Mouse (Mus musculus): ENCODE results near the gene 4930519G04Rik. TPM values are rescaled to one million over a fixed set of nuclear protein-coding genes. Genes with fewer than 3 reads are reported as not detected.
"Not testable (repeated sequence)": the region's sequence is repeated elsewhere in the genome, so short reads cannot be mapped to it uniquely, and the experiment has no call there.

The 4930519G04Rik gene
- total RNA-seq, 2 experiments from 2014 or later, result not detected

GRCm38 (mm10) chr5:114858582-114858981 lies 5.1 kb downstream of the 4930519G04Rik start, which contains the start of gene Gm9936:
Gene Gm9936, minus strand, starts transcription at chr5:114858682.
- intact Hi-C loops (cut with DNase I), result no loop called here
- Histone ChIP-seq H3K4me3 (peak within 1 kb of the TSS; percentile 50), H3K27ac (no peak within 1 kb of the TSS)
- DNase-seq, result peak; percentile 6
- TF ChIP-seq CTCF (IDR thresholded peaks at IDR 0.05), result no peak

GRCm38 (mm10) chr5:114859253-114859652 lies 5.8 kb downstream of the 4930519G04Rik start:
- TF ChIP-seq CTCF (IDR thresholded peaks at IDR 0.05), result peak; percentile 80
- peak; percentile 73 for DNase-seq
- H3K4me3 ChIP-seq, result peak overlapping the region; percentile 50
- no peak overlapping the region for H3K27ac ChIP-seq
- intact Hi-C loops (cut with DNase I), result no loop called here

GRCm38 (mm10) chr5:114861730-114862129 lies 8.3 kb downstream of the 4930519G04Rik start:
- no peak for DNase-seq
- TF ChIP-seq CTCF (IDR thresholded peaks at IDR 0.05), result no peak
- Histone ChIP-seq H3K4me3 (no peak overlapping the region), H3K27ac (no peak overlapping the region)
- intact Hi-C loops (cut with DNase I), result no loop called here

- no peak for TF ChIP-seq CTCF (IDR thresholded peaks at IDR 0.05)
- intact Hi-C loops (cut with DNase I), result no loop called here
- H3K27ac ChIP-seq, result no peak overlapping the region
- no peak for DNase-seq
- H3K4me3 ChIP-seq, result no peak overlapping the region
Measured at GRCm38 (mm10) chr5:114864813-114865212, 11.3 kb downstream of the 4930519G04Rik start.

GRCm38 (mm10) chr5:114865279-114865678 lies 11.8 kb downstream of the 4930519G04Rik start:
- intact Hi-C loops (cut with DNase I), result no loop called here

GRCm38 (mm10) chr5:114875858-114876257 lies 22.4 kb downstream of the 4930519G04Rik start:
- DNase-seq, result no peak

More at GRCm38 (mm10) chr5:114865279-114865678, 11.8 kb downstream of the 4930519G04Rik start:
- no peak overlapping the region for H3K4me3 ChIP-seq
- no peak overlapping the region for H3K27ac ChIP-seq
- DNase-seq, result no peak
- TF ChIP-seq CTCF (IDR thresholded peaks at IDR 0.05), result no peak

GRCm38 (mm10) chr5:114876331-114876730 lies 22.9 kb downstream of the 4930519G04Rik start:
- no peak for DNase-seq
- Histone ChIP-seq H3K27ac (no peak overlapping the region), H3K4me3 (no peak overlapping the region)
- intact Hi-C loops (cut with DNase I), result no loop called here
- no peak for TF ChIP-seq CTCF (IDR thresholded peaks at IDR 0.05)

More at GRCm38 (mm10) chr5:114875858-114876257, 22.4 kb downstream of the 4930519G04Rik start:
- H3K27ac ChIP-seq, result no peak overlapping the region
- intact Hi-C loops (cut with DNase I), result no loop called here
- H3K4me3 ChIP-seq, result no peak overlapping the region
- TF ChIP-seq CTCF (IDR thresholded peaks at IDR 0.05), result peak; percentile 30; the same call in 1 of the 2 replicates

- intact Hi-C loops (cut with DNase I), result no loop called here
- TF ChIP-seq CTCF (IDR thresholded peaks at IDR 0.05), result no peak
- no peak overlapping the region for H3K4me3 ChIP-seq
- no peak for DNase-seq
- no peak overlapping the region for H3K27ac ChIP-seq
Measured at GRCm38 (mm10) chr5:114877487-114877886, 24.0 kb downstream of the 4930519G04Rik start.

GRCm38 (mm10) chr5:114879399-114879798 lies 25.9 kb downstream of the 4930519G04Rik start:
- TF ChIP-seq CTCF (IDR thresholded peaks at IDR 0.05), result no peak
- Histone ChIP-seq H3K27ac (no peak overlapping the region), H3K4me3 (no peak overlapping the region)
- intact Hi-C loops (cut with DNase I), result no loop called here
- no peak for DNase-seq

GRCm38 (mm10) chr5:114882319-114882718 lies 28.9 kb downstream of the 4930519G04Rik start:
- DNase-seq; H3K4me3 ChIP-seq; intact Hi-C loops (cut with DNase I); H3K27ac ChIP-seq: not testable (repeated sequence)

GRCm38 (mm10) chr5:114883022-114883421 lies 29.6 kb downstream of the 4930519G04Rik start:
- TF ChIP-seq CTCF (IDR thresholded peaks at IDR 0.05), result no peak
- intact Hi-C loops (cut with DNase I), result no loop called here
- Histone ChIP-seq H3K27ac (no peak overlapping the region), H3K4me3 (no peak overlapping the region)
- no peak for DNase-seq

GRCm38 (mm10) chr5:114886801-114887200 lies 33.3 kb downstream of the 4930519G04Rik start:
- intact Hi-C loops (cut with DNase I), result no loop called here

GRCm38 (mm10) chr5:114888995-114889394 lies 35.5 kb downstream of the 4930519G04Rik start:
- TF ChIP-seq CTCF (IDR thresholded peaks at IDR 0.05), result no peak
- H3K27ac ChIP-seq, result no peak overlapping the region
- DNase-seq, result no peak
- intact Hi-C loops (cut with DNase I), result no loop called here
- no peak overlapping the region for H3K4me3 ChIP-seq

More at GRCm38 (mm10) chr5:114886801-114887200, 33.3 kb downstream of the 4930519G04Rik start:
- Histone ChIP-seq H3K4me3 (no peak overlapping the region), H3K27ac (no peak overlapping the region)
- no peak for DNase-seq
- TF ChIP-seq CTCF (IDR thresholded peaks at IDR 0.05), result no peak

GRCm38 (mm10) chr5:114895542-114895941 lies 42.1 kb downstream of the 4930519G04Rik start:
- no peak for TF ChIP-seq CTCF (IDR thresholded peaks at IDR 0.05)
- intact Hi-C loops (cut with DNase I), result no loop called here
- Histone ChIP-seq H3K4me3 (no peak overlapping the region), H3K27ac (no peak overlapping the region)
- DNase-seq, result no peak

All from gastrocnemius, adult 2 months (tissue).